Mouse (Mus musculus) layer of hippocampus, postnatal 14 days (tissue): ENCODE results near the gene Bysl. TPM values are rescaled to one million over a fixed set of nuclear protein-coding genes. Genes with fewer than 3 reads are reported as not detected.

Source experiments
- DNase-seq, 2 experiments: peaks; one replicate each; pipeline ENCODE4 v3.0.0; 2021 to 2022; ENCODE audit warnings: low spot score in 2 of 2, mixed read lengths in 1 of 2
- total RNA-seq, 2 experiments: library from RNA; stranded (reverse); gene quantifications; 2 replicates each; pipeline ENCODE4 v1.2.3; 2021

Bysl gene
- total RNA-seq, 2 experiments from 2014 or later: 17.7 to 21.0 TPM

DNA sequence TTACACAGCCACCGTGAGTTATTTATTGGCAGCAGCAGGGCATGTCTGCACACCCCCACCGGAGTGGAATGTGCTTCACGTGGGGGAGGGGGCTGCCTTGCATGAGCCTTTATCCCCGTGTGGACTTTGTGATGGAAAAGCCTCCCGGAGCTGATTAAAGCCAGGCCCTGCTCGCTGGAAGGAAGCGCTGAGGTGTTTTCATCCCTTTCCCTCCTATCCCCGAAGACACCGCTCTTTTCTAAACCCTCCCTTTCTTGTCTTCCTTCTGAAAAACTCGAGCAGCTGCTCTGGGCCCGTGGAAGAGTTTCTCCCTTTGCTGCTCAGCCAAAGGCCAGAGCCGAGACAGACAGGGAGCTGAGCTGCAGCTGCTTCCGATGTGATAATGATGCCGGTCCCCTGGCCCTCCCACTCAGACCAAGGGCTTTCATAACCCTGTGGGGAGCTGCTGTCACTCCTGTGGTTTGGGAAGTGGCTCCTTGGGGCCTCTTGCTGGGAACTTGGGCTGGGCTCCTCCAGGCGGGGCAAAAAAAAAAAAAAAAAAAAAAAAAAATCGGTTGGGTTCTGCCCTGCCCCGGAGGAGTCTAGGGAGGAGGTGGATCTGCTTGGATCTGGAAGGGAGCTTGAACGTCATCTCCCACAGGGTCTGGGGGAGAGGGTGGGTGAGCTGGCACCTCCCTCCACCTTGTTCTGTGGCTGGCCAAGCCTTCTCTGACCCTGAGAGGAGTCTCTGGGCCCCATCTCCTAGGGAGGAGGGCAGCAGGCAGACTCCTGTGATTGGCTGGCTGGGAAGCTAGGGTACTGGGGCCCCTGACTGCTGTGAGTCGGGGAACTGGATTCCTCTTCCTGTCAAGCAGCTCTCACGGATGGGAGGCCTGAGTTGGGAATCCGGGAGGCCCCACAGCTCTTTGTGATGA lies 15.8 kb downstream of the Bysl start:
- no peak for DNase-seq

DNA sequence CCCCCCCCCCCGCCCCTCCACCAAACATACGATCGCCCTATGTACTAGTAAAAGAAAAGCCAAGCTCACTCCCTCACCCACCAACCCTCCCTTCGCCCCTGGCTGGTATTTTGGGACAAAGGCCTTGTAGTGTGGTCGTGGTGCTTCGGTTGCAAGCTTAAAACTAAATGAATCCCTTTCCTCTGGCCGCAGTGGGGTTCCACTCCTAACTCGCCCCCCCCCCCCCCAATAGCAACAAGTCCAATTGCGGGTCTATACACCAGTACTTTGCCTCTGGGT lies 16.4 kb downstream of the Bysl start:
- DNase-seq: no peak

DNA sequence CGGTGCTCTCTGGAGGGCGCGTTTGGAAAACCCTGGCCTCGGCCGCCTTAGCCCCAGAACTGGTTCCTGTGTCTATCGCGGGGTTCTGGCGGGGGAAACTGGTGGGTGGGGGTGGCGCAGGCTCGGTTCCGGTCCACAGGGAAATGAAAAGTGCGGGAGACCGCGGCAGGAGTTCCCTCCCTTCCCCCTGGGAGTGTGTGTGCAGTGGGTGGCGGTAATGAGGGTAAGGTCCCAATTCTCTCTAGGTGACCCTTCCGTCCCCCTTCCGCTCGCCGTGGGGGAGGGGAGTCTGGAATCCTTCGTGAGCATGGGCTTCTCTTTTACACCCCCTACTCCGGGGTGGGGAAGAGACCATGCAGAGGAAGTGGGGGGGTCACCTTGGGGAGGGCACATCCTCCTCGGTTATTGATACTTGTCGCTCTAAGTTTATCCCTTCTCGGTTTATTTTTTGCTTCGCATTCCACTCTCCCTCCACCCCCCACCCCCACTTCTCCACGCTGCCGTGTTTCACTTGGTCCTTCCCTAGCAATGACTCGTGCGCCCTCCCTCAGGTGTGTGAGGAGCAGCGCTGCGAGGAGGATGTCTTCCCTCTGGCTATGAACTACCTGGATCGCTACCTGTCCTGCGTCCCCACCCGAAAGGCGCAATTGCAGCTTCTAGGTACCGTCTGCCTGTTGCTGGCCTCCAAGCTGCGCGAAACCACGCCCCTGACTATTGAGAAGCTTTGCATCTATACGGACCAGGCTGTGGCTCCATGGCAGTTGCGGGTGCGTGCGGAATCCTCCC lies 16.9 kb downstream of the Bysl start:
- no peak for DNase-seq

GRCm38 (mm10) chr17:47593854-47594182 lies 17.5 kb downstream of the Bysl start:
- no peak for DNase-seq

DNA sequence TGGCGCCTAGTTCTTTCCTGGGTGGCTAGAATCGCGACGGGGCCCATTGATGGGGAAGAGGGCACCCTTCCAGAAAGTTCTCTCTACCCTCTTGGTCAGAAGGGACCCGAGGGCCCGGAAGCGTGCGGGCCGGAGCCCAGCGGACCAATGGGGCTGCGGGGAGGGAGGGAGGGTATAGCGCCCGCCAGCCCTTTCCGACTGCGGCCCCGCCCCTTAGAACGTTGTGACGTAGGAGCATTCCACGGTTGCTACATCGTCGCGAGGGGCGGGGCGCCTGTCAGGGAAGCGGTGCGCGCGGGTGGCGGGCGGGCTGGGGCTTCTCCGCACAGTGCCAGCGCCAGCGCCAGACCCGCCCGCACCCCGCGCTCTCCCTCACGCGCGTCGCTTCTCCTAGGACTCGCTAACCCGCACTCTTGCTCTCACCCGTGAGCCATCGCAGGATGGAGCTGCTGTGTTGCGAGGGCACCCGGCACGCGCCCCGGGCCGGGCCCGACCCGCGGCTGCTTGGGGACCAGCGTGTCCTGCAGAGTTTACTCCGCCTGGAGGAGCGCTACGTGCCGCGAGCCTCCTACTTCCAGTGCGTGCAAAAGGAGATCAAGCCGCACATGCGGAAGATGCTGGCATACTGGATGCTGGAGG lies 18.0 kb downstream of the Bysl start:
- peak; percentile 82 to 91 for DNase-seq

DNA sequence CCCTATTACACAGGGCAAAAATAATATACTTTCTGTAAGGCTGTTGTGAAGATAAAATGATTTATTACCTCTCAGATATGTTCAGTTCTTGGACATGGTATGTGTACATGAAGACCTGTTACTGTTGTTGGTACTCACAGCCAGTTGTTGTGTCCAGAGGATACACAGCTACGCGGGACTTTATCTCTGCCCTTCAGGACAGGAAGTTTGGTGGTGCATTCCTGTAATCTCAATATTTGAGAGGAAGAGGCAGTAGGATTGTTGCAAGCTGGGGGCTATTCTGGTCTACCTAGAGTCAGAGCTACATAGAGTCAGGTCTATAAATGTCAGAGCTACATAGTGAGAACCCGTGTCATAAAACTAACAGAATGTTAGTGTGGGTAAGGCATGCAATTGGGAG lies 20.2 kb downstream of the Bysl start:
- DNase-seq: no peak

GRCm38 (mm10) chr17:47588517-47588916 lies 22.8 kb downstream of the Bysl start:
- no peak for DNase-seq

DNA sequence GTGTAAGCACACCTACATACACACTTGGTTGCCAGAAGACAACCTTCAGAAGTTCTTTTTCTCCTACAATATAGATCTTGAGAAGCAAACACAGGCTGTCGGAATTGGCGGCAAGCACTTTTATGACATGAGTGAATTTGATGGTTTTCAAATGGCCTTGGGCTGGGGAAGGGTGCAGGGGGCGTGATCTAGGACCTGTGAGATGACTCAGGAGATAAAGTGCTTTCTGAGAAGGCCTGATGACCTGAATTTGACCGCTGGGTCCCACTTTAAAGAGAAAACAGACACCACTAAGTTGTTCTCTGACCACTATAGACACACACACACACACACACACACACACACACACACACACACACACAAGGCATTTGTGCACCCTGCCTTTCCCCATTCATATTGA lies 30.3 kb downstream of the Bysl start:
- DNase-seq: no peak

GRCm38 (mm10) chr17:47578655-47579054 lies 32.6 kb downstream of the Bysl start:
- no peak for DNase-seq

- DNase-seq: no peak
These were observed 36.5 kb downstream of the Bysl start for GRCm38 (mm10) chr17:47574830-47575229.

DNA sequence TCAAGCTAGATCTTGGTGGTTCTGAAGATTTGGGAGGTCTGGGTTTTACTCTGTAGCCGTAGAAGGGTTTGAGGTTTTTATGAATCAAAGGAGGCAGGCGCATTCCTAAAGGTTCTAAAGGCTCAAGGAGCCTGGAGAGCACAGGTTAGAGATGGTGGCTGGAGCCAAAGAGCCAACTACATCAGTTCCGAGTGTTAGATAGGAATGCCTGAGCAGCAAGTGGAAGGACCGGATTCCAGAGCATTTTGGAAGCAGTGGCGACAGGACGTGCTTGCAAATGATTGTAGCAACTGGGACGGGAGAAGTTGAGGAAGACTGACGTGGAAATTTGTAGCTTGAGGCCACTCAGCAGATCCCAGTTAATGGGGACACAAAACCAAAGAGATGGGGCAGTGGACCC lies 37.3 kb downstream of the Bysl start:
- DNase-seq: no peak

DNA sequence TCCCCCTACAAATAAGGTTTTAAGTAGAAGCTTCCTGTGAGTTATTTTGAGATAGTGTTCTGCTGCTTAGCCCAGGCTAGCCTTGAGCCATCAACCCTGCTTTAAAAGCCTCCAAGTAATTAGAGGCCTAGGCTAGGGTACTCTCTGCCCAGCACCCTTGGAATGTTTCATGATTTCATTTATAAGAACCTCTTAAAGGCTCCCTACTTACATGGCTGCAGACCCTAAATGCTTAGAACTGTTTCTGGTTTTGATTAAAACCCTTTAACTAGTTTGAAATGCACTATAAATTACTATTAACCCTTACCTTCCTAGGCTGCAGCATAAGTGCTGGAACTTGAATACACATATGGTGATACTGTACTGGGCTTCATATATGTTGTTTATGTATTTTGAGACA lies 38.9 kb downstream of the Bysl start:
- DNase-seq: no peak

- no peak for DNase-seq
These were observed 39.7 kb downstream of the Bysl start for GRCm38 (mm10) chr17:47571621-47572020.

DNA sequence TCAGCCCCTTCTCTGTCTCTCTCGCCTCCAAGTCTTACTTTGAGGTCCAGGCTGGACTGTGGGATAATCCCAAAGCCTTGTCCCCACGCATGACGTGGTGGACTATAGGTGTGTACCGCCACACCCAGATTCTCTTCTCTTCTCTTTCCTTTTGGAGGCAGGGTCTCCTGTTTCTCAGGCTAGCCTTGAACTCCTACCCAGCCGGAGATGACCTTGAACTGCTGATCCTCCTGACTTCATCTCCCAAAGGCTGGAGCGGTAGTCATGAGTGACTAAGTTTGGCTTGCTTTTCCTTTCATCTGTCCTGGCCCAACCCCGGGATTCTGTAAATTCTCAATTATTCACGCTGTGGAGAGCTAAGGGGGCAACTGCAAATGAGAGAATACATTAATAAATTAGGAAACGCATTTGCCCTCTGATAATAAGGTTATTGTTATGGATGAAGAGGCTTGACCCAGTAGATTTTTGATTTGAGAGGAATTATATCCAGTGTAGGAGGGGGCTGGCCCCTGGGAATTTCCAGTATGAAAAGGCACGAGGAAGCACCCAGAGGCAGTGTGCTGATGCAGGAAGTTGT lies 42.3 kb downstream of the Bysl start:
- no peak for DNase-seq

GRCm38 (mm10) chr17:47568389-47568788 lies 42.9 kb downstream of the Bysl start:
- no peak for DNase-seq

- no peak for DNase-seq
These were observed 44.0 kb downstream of the Bysl start for GRCm38 (mm10) chr17:47567271-47567670.

- no peak for DNase-seq
These were observed 45.2 kb downstream of the Bysl start for GRCm38 (mm10) chr17:47566133-47566532.

GRCm38 (mm10) chr17:47564612-47565011 lies 46.7 kb downstream of the Bysl start:
- no peak for DNase-seq

DNA sequence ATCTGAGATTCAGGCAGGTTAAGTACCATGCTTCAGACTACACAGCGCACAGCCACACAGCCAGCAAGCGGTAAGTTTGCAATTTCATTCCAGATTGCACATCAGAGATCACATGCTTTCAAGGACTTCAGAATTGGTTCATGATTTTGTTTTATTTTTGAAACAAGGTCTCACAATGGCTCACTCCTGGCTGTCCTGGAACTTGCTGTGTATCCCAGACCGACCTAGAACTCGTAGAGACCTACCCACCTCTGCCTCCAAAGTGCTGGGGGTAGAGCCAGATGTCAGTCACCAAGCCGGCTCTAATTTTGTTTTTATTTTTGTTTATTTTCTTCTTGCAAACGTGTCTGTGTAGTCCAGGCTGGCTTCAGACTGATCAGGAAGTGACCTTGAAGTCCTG lies 48.4 kb downstream of the Bysl start:
- DNase-seq: no peak

DNA sequence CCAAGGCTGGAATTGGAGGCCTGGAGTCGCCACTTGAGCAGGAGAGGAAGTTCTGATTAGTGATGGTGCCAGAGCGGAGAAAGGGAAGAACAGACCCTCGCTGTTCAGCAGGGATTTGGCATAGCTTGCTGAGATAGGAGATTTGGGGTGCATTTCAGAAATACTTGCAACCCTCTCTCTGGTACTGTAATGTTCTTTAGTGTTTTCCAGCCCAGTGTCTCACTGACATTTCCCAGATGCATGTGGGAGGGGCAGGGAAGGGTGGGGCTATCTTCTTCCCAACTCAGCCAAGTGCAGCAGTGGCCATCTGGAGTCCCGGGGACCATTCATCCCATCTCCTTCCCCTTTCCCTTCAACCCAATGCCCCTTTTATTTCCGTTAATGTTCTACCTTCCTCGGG lies 51.6 kb downstream of the Bysl start:
- no peak for DNase-seq

- no peak for DNase-seq
These were observed 54.1 kb downstream of the Bysl start for GRCm38 (mm10) chr17:47557179-47557578.

DNA sequence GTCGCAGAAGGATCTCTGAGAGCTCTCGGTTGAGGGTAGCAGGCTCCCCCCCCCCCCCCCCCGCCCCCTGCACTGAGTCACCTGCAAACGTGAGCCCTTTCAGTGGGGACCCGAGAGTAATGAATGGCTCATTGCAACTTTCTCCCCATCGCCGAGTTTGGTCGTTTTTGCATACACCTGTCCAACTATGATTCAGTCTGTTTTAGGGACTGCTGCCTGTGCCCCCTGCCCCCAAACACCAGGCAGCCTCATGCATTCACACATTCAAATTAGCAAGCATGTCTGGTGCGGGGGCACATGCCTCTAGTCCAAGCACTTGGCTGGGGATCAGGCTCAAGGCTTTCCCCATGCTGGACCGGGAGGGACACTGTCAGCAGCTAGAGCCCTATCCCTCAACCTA lies 56.7 kb downstream of the Bysl start:
- no peak for DNase-seq
